Mouse (Mus musculus) MN1 (cell line): Measurements from ENCODE around the gene Fras1.
A peak's percentile ranks its signal among the peaks of the same experiment; 100 is the strongest.

Source experiments
- DNase-seq: peaks from one replicate; pipeline ENCODE4 v3.0.0-alpha.2; 2016; ENCODE audit warnings: low spot score

Fras1 gene

DNA sequence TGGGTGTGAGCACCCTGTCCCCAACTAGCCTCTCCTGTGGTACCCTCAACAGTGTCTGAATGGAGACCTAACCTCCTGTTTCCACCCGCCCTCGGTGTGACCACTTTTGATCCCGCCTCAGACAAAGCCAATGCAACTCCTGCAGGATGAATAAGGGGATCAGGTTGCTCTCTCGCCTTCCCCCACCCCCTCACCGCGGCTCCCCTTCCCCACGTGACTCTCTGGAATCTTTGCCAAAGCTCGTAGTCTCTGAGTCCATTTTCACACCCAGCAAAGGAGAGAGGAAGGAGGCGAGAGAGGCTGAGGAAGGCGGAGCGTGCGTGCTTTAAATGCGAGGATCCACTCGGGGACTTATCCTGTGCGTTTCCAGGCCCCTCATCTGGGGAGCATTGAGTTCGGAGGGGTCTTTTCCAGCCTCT lies at the start of gene Fras1:
Gene Fras1, plus strand, starts transcription at position 389 of the 419 bp plus-strand sequence.
- DNase-seq, result no peak

DNA sequence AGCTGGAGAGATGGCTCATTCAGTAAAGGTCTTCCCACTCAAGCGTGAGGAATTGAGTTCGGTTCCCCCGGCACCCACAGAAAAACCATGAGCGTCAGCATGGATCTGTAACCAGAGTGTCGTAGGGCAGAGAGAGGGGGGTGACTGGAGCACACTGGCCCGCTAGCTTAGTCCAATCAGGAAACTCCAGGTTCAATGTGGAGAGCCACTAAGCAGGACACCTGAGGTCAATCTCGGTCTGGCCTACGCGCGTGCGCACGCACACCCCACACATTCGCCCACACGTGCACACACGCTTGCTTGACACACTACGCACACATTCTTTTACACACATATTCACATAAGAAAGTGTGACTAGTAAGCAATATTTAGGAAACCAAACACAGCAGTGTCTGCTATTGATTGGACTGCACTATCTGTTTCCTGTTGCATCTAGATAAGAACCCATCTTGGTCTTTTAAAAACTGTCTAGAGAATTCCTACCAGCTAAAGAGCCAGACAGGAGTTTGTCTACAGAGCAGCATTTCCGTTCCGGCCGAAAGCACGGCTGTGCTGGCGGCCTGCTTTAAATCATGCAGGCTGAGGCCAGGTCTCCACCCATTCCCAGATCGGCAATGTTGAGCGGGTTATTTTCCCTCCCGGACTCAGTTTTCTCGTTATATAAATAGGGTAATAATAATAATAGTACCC lies 42.6 kb upstream of the Fras1 start:
- no peak for DNase-seq

DNA sequence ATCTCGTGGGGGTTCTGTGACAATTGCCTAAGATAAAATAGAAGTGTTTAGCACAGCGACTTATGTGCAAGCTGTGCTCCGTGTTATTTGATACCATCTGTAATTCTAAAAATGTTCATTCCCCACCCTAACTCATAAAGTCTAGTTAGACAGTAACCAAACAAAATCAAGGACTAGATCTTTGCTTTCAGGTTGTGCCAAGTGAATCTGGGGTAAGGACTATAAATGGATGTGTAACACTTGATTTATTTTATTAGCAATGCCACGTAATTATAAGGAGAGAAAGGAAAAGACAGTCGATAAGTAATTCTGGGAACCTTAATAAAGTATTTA lies 42.1 kb upstream of the Fras1 start:
- no peak for DNase-seq

DNA sequence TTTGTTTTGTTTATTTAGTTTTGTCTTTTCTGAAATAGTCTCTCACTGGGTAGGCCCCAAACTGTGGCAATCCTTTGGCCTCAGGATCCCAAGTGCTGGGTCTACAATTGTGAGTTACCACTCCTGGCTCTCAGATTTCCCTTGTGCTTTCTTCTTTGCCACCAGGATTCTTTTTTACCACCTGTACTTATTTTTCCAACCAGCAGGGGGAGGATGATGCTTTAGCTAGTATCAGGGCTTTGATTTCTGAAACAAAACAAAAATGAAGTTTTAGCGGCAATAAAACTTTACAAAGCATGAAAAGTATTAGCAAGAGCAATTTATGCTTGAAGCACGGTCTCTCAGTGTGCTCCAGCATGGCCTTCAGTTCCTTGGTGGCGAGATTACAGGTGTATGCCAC lies 39.8 kb upstream of the Fras1 start:
- peak; percentile 8 for DNase-seq

DNA sequence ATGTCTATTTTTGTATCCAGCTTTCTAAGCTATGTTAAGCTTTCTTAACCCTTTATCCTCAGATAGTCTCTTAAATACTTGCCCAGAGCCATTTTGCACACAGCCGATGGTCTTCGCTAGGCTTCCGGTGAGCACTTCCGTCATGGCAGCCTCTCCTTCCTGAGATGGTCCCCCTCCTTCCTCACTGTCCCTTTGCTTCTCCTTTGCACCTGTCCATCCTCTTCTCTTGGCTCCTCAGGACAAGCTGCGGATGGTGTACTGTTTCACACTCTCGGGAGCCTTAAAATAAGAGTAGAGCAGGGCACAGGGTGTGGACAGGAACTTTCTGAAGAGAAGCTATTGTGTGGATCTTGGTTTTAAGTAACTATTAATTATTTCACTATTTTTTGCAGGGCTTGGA lies 33.2 kb upstream of the Fras1 start:
- DNase-seq, result no peak

DNA sequence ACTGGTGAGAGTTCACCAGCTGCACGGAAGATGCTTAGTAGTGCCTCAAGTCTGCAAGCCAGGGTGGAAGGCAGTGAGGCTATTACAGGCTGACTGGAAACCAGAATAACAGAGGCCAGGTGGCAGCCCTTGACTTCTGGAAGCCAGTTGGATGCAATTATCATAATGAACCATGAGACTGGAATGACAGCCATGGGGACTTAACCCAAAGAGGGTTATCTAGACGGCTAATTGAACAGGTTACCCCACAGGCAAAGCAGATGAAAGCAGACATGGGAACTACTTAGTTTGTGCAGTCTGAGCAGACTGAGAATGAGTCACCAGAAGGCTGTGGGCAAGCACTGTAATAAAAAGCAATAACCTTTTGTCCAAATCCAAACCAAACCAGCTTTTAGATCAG lies 28.8 kb upstream of the Fras1 start:
- DNase-seq, result no peak

DNA sequence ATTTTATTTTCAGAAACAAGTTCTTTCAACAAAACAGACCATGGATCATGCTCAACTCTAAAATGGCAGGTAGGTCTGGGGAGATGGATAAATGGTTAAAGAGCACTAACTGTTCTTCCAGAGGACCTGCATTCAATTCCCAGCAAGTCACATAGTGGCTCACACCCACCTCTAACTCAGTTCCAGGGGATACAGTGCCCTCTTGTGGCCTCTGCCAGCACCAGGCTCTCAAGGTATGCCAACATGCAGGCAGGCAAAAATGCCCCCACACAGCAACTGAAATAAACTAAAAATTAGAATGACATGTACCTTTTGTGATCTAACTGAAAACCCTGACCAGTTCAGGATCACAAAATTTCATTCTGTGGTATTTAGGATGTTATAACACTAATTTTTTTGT lies 21.8 kb upstream of the Fras1 start:
- no peak for DNase-seq

DNA sequence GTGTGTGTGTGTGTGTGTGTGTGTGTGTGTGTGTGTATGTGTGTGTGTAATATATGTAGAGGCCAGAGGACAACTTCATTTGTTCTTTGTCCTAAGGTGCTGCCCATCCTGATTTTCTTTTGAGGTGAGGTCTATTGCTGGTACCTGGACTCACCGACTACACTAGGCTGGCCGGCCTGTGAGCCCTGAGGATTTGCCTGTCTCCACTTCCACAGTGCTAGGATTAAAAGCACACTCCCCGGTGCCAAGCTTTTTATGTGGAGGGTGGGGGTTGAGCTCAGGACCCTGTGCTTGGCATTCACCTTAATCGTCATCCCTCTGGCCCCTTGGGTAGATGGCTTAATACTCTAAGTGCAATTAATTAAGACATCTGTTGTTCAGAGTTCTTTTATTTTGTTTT lies 9.8 kb upstream of the Fras1 start:
- DNase-seq, result no peak

DNA sequence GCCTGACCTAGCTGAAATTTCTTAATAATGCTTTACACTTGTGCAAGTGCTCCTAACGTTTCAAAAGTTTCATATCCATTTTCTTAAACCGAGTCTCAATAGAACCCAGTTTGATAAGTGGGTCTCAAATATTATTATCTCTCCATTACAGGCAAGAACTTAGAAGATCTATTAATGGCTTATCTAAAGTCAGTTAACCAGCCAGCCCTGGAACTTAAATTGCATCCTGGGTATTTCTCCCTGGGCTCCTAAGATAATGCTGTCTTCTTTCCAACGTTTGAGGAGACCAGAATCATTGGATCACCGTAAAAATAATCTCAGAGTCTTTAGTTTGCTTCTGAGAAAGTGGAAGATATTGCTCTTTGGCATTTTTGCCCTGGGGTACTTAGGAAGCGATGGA lies 8.2 kb upstream of the Fras1 start:
- no peak for DNase-seq

DNA sequence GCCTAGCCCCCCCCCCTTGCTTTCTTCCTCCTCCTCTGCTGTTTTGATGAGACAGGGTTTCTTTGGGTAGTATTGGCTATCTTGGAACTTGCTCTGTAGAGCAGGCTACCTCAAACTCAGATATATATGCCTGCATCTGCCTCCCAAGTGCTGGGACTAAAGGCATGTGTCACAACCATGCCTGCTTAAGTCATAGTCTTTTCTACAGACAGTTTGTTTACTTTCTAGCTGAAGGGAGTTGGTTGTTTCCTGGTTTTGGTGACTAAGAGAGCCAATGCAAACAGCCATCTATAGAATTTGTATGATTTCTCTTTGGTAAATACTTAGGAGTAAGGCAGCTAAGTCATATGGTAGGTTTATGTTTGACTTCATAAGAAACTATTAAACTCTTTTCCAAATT lies 6.5 kb upstream of the Fras1 start:
- no peak for DNase-seq

DNA sequence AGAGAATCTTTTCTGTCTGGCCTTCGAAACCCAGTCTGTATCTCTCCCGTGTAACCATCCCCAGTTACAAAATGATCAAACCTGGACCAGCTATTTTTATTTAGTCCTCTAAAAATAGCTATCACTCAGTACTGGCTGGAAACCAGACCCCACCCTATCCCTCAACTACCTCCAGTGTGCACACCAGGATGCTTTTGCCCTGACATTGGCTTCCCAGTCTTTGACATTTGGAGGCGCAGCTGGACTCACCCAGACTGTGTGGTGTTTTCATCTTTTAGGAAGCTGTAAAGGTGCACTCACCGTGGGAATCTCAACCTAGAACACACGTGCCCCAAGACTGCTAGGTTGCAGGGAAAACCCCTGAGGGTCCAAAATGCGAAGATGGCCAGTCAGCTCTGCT lies 649 bp upstream of the Fras1 start:
- no peak for DNase-seq

DNA sequence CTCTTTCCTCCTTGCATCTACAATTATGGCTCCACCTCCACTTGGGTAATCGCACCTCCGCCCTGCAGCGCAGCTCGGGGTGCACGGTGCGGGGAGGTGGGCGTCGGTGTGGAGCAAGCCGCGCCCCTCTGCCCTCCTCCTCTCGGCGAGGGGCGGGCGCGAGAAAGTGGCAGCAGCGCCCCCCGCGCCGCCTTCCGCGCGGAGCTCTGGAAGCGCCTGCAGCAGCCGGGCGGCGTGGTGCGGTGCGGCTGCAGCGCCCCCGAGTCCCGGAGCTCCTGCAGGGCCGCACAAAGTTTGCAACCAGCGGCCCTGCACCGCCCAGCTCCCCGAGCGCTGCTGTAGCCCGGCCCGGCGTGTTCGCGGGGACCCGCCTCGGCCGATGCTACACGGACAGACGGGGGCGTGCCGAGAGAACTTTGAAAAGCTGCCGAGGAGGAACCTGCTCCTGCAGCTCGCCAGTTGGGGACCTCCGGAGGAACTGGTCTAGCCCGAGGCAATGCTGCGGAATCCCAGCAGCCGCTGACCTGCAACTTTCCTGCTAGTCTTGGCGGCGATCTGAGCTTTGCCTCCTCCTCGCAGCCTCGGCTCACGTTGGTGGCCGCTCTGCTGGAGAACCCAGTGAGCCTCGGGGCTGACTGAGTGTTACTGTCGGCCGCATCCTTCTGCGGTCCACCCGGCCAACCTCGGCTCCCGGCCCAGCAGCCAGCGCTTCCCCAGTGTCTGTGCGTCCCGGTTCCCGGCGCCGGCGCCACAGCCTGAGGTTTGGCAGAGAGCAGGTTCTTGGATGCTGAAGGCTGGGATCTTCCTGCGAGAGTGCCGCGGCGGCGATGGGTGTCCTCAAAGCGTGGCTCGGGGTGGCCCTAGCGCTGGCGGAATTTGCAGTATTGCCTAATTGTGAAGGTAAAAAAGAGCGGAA lies 489 bp downstream of the Fras1 start:
- DNase-seq, result no peak

DNA sequence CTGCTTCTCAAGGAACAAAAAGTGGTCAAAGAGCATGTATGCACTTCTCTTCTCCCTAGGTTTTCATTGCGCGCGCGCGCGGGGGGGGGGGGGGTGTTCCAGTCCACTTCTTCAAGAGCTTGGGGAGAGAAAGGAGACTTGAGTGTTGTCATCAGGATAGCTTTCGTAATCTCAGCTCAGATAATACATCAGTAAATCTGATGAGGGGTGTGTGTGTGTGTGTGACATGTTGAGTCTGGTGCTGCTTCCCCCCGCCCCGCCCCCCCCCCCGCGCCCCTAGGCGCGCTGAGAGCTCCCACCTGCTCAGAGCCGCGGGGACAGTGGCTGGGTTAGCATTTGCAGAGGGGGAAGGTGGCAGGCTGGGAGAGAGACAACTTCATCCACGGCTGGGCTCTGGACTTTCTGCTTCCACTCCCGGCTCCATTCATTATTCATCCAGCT lies 1.7 kb downstream of the Fras1 start:
- no peak for DNase-seq

DNA sequence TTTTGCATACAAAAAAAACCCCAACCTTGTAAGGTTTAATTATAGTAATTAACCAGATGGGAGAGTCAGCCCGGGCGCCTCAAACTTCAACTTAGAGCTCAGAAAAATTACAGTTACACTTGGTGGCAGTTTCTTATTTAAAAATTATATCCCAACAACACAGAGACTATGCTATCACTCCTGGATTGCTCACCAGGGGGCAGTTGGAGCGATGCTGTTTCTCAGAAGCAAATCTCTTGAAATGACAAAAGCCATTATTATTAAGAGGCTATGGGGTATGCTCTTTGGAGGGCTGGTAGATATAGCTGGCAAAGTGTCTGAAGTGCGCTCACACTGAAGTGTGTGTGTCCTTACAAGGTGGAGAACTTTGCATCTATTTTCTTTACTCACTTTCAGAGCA lies 2.5 kb downstream of the Fras1 start:
- no peak for DNase-seq

DNA sequence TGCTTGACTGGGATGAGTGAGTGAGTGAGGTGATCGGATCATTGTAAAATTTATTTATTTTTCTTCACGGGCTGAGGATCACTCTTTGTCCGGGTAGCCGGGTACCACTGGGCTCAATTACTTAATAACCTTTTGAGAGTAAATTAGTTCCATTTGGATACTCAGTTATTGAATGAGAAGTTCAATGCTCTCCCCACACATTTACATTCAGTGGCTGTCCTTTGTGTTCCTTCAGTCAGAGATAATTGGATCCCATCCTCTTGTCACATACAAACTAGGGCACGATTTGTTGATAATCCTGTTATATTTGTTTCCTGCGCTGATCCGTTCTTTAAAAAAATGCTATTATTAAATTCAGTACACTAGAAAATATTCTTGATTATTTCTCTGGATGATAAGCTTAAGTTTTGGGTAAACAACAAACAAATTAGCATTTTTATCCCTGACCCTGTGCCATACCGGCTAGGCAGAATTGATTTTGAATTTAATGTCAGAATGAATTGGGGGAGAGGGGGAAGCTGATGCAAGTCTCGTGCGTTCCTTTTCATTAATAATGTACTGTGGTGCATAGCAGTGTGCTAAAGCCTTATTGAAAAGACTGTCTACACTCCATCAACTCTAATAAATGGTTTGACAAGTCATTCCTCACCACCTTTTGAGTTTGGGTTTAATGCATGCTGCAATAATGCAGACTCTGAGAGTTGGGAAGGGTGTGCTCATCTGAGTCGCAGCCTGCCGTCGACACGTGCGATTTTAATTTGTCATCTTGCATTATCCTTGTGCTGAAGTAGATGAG lies 12.6 kb downstream of the Fras1 start:
- no peak for DNase-seq

DNA sequence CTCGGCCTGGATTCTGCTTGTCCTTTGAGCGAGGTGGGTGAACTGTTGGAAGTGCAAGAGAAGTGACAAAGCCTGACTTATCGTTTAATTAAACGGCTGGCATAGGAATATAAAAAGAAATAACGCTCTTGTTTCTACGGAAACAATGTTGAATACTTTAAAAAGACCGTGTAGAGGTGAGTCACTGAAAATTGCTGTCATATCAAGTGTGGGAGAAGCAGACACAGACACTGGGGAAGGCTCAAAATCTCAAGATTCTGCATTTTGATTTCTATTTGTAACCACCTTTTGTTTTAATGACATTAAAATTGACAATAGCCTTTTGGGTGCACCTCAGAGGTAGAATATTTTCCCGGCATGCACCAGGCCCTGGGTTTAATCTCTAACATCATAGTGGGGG lies 14.6 kb downstream of the Fras1 start:
- DNase-seq, result no peak

DNA sequence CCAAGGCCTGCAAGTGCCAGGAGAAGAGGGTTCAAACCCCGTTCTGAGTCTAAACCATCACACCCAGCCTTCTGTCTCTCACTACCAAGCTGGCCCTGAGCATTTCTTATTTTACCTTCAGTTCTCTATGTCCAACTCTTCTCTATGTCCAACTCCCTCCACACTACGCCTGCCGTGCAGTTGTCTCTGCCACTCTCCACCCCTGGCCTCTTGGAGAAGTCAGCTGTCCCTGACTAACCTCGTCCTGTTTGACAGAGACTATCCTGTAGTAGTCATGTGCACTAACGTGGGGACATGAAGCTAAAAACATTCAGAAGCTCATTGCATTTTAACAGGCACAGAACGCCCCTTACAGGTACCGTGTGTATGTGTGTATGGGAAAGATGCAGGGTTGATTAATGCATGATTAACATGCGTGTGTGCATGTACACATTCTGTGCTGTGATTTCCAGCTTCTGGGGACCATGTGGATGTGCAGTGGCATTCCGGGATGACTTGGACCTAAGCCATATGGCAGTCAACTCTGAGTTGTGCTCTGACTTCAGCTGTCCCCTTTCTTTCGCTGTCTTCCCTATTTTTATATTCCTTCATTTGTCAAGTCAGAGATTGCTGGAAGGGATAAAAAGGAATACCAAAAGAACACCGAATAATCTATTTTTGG lies 16.3 kb downstream of the Fras1 start:
- DNase-seq, result no peak

DNA sequence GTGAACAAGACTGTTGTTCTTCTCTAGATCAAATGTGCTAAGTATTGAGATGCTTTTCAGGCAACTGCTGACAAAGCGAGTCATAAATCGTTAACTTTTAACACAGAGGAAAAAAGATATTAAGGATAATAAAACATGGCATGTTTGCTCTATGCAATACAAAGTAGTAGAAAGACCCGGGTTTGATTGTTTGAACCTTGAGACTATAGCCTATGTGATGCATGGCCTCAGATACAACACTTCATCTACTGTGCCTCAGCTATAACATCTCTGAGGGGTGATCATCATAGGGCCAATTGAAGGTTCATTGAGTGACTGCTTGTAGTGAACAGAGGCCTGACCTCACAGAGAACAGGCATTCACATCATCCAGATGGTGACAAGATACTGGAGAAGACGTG lies 17.3 kb downstream of the Fras1 start:
- no peak for DNase-seq

DNA sequence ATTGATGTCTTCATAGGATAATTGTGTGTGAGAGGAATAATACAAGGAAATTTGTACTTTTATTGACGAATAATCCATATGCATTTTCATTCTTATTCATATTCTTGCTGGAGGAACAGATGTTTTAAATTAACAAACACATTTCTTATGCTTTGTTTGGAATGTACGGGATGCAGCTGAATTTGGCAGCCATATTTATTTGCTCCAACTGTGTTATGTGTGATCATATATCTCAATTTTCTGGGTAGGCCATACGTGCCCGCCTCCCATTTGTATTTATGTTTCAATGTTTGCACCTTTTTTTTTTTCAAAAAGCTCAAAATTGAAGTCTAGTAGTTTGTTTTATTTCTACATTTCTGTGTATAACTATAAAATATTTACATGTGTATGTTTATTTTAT lies 21.2 kb downstream of the Fras1 start:
- no peak for DNase-seq

DNA sequence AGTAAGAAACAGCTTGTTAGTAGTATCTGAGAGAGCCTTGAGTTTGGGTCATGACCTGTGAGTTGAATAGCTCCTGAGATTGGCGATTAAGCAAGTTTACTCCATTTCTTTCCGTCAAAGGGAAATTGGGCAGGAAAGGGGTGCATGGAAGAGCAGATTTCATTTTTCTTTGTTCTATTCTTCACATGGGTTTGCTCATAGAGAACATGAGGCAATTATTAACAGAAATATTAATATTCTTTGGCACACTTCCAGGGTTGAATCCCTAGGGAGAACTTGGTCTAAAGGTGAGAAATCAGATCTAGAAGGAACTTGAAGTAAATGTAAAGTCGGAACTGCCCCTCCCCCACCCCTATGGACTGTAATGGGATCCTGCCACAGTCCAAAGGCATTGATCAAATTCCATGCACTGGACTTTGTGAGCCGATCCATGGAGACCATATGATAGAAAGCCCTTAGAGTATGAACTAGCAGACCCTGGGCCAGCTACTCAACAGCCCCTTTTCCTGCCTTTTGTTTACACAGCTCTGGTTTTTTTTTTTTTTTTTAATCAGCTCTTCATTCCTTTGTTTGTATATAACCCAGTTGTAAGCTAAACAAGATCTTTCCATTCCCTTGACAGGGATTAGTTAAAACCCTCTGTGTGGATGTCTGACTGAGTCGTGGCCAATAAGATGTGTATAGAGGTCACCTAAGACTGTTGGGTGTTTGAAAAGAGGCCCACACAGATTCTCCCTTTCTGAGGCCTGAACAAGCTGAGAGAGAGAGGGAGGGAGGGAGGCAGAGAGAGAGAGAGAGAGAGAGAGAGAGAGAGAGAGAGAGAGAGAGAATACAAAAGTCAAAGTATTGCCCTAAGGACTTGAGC lies 22.3 kb downstream of the Fras1 start:
- no peak for DNase-seq

DNA sequence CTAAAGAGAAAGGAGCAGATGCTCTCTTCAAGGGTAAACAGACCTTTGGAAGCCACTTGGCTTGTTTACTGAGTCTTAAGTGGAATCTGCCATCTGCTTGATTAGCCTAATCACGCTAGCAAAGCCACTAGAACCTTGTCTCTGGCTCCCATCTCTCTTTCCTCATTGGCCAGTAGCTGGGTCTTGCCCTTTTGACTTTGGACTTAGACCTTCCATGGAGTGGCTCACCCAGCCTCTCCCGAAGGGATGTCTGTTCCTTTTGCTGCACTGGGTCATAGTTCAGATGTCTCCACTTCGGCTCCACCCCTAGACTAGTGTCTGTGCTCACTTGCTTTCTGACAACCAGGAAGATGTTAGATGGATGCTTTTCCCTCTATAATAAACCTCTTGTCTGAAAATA lies 28.8 kb downstream of the Fras1 start:
- no peak for DNase-seq
